Mouse (Mus musculus) inflammation-experienced regulatory T-cells, adult 6 months (primary cell): ENCODE data around the gene Xylt2. TPM values are rescaled to one million over a fixed set of nuclear protein-coding genes. Genes with fewer than 3 reads are reported as not detected.
A peak's percentile ranks its signal among the peaks of the same experiment; 100 is the strongest.
"Not testable (repeated sequence)": the region's sequence is repeated elsewhere in the genome, so short reads cannot be mapped to it uniquely, and the experiment has no call there.

Experiments used
- ATAC-seq: one replicate; pipeline ENCODE4 v1.8.0; 2017
- polyA plus RNA-seq, 3 experiments: library from polyadenylated mRNA; unstranded; fragments of 100-300 nt; shearing (Covaris generic); gene quantifications; one replicate each; pipeline ENCODE4 v1.2.1; 2017

The Xylt2 gene
- polyA plus RNA-seq: 1 to 10 TPM; 3.2 to 7.4 (median 7.0) TPM

DNA sequence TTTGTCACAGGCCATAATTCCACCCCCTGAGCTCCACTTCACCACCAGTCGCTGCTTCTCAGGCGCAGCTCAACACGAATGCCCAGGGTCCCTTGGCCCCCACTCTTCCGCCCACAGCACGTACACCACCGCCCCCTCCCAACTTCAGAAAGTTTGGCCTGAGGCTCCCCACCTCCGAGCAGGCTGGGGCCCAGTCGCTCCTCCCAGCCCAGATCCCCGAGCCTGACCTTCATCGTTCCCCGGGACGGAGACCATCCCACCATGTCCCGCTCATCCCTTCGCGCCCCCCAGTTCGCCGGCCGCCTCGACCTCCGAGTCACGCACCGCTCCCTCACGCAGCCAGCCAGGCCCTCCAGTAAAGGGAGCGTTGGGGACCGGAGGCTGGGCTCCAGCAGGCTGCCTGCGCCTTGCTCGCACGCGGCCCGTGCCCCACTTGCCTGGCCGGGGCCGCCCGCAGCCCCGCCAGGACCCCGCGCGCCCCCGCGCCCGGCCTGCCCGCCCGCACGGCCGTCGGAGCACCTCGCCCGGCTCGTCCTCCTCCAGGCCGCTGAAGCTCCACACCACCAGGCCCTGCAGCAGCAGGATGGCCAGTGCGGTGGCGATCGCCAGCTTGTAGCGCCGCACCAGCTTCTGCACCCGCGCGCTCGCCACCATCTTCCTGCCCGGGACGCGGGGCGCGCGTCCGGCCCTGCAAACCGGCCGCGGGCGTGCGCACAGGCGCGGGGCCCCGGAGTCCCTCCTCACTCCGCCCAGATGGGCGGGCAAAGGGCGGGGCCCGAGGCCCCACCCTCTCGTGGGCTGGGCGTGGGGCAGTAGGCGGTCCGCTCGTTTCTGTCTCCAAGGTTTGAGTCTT, at the start of gene Xylt2:
TSS of gene Xylt2 (minus strand) at position 762 of the 853 bp plus-strand sequence.
- ATAC-seq: peak; percentile 90

DNA sequence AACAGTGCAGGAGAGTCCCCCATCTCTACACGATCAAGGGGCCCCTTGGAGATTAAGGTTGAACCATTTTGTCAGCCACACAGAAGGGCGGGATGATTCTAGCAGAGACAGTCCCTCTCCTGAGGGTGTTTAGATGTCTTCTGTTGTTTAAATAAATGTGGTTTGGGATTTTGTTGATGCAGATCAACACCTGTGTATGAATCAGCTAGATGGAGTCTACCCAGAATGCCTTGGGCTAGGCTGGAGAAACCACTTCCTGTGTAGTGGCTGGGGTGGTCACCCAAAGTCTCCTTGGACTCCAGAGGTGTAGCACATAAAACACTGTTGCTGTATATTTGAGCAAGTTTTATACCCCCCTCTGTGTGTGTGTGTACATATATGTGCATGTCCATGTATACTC, 41.9 kb upstream of the Xylt2 start:
- no peak for ATAC-seq

DNA sequence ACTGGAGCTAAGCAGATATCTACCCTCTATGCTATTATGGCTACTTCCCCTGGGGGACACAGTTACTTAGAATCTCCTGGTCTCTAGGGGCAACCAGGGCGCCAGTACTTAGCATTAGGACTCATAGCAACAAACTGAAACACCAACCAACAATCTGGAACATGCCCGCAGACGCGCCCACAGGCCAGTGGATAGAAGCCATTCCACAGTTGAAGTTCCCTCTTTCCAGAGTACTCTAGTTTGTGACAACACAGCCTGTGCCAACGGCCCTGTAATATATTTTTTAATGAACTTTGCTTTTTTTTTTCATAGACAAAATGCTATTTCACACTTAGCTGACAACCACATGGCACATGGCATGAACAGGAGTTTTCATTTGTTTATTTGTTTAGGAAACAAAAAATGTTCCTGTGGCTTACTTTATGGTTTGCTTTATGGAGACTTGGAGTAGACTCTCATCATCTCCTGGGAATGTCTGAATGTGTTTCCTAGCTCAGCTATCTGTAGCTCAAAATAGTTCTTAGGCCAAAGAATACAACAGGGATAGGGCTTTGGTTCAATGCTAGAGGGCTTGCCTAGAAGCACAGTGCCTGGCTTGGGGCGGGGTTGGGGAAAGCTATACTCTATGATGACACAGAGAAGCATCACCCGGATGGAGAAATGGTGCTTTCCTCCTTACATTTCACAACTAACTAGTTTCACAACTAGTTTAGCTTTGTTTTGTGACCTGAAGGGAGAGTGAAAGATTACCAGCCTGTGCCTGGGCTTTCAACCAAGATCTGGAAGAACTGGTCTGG, 41.0 kb upstream of the Xylt2 start:
- no peak for ATAC-seq

DNA sequence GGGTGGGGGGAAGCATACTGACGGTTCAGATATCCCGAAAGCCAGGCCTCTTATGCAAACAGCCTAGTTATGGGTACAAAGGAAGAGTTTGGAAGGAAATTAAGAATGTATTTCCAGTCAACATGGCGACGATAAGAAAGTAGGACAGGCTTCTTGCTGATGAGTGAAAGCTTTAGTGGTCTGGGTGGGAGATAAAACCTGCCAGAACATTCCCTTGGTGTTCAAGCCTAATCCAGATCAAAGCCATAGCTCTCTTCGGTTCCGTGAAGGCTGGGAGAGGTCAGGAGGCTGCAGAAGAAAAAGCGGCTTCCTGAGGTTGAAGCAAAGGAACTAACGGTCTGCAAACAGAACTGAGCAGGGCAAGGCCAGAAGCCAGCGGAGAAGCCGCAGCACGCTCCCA, 39.9 kb upstream of the Xylt2 start:
- no peak for ATAC-seq

DNA sequence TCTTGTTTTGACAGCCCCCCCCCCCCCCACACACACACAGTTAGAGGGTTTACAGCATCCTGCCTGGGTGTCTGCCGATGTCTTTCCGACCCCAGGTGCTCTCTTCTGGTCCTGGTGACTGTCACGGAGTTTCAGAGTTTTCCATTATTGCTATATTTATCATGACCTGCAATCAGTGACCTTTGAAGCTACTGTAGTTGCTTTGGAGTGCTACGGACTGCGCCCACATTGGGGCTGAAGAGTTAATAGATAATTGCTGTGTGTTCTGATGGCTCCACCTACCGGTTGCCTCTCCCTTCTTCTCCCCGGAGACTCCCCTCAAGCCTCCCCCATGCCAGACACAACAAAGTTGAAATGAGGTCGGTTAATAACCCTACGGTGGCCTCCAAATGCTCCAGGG, 39.4 kb upstream of the Xylt2 start:
- peak; percentile 67 for ATAC-seq

DNA sequence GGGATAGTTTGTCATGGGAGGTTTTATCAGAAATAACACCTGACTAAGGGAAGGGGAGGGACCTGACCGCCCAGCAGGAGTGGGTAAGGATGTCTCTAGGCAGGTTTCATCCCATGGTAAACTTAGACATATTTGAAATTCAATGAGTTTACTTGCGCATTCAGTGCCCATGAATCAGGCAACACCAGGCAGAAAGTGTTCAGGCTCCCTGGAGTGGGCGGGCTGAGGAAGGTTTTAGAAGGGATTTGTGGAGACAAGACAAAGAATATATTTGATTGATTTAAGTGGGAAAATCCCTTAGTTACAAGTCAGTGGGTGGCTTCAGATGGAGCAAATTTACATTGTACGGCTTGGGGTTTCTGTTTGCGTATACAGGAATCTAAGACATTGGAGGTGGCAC, 38.3 kb upstream of the Xylt2 start:
- no peak for ATAC-seq

DNA sequence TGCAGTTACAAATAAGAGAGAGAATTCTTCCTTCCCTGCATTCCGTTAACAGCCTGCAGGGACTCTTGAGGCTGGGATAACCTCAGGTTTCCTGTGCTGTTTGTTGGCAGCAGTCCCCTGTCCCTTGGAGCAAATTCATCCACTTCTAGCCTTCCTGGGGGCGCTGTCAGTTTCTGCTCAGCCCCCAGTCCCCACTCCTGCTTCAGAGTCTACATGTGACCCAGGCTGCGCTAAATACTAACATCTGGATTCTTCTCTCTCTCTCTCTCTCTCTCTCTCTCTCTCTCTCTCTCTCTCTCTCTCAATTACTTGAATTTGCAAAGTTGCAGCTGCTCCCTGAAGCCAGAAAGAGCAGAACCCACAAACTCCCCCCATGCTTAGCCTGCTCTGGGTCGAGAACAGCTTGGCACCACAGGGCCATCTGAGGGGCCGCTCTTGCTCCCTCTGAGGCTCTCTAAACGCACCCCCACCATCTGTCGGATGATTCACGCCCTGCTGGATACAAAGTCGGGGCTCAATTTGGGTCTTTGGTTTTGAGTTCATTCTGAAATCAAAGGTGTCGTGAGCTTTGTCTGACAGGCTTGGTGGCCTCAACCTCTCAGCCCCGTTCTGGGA, 36.0 kb upstream of the Xylt2 start:
- no peak for ATAC-seq

DNA sequence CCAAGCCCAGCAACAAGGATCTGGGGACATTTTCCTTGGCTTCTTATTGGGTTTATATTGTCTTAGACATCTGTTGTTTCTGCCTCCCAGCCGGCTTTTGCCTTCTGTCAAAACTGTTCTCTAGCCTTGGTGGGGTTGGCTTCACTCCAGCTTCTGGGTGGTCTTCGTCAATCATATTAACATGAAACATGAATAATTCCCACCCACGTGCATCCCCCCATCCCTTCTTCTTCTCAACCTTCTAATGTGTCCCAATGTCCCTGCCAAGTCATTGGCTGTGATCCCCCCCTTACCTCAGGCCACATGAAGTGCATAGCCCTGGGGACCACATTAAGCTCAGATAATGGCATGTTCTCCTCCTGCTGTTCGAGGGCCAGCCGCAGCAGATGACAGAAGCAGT, 27.2 kb upstream of the Xylt2 start, which contains the start of gene Gm11541:
TSS of gene Gm11541 (minus strand) at position 28 of the 400 bp plus-strand sequence.
- ATAC-seq: no peak

DNA sequence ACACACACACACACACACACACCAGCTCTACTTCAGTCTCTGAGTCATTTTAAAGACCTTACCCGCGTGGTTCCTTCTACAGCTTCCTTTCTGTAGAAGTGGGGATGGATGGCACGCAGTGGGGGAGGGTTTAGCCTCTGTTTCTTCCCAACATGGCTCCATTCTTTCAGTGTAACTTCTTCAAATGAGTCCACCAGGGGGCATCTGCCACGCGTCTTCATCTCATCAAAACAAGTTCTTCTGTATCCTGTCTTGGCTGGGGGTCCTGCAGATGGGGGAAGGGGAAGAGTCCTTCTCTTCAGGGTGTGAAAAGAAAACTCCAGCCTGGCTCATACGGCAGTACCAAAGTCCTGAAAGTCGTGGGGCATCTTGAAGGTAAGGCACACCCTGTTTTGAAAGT, 26.7 kb upstream of the Xylt2 start:
- ATAC-seq: no peak

DNA sequence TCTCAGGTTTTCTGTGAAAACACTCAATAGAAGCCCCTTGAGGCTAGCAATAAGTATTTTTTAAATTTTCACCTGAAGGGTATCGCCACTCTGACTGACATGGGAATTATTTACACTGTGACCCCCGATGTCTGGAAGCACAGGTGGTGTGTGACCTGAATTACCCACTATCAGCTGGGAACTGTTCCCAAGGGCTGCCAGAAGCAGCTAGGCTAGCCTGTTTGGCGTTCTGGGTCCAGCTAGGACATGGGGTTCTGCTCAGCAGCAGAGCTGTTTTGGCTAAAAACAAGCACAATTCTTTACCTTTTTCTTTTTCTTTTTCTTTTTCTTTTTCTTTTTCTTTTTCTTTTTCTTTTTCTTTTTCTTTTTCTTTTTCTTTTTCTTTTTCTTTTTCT, 24.9 kb upstream of the Xylt2 start:
- ATAC-seq: no peak

DNA sequence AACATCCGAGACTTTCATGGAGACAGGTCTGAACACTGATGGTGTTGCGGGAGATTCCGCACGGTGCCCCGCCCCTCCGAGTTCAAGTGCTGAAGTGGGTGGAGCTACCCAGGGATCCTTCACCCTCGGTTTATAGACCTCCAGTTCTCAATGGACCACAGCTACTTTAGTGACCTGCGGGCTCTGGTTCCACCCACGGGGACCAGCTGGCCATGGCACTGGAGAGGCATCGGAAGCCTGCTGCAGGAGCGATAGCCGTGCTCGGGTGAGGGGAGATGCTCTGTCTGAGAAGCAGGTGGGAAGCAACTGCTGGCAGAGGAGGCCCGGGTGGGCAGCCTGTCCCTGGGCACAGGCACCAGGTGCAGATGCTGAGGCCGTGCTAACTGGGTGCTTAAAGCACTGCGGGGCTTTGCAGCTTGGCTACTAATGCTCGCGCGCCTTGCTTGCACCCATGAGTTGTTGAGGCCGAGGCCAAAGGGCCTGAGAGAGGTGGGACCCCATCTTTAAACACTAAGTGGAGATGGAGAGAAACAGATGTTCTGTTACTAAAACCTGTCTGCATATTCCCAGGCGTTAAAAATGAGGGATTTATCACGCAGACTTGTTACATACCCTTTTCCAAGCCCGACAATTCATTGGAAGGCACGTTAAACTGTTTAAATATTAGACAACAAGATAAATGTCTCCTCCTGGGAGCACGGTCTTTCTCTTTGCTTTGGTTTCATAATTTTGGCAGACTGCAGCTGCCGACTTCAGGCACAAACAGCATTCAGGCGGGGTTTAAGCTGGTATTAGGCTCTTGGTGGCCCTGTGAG, 24.3 kb upstream of the Xylt2 start:
- ATAC-seq: no peak

DNA sequence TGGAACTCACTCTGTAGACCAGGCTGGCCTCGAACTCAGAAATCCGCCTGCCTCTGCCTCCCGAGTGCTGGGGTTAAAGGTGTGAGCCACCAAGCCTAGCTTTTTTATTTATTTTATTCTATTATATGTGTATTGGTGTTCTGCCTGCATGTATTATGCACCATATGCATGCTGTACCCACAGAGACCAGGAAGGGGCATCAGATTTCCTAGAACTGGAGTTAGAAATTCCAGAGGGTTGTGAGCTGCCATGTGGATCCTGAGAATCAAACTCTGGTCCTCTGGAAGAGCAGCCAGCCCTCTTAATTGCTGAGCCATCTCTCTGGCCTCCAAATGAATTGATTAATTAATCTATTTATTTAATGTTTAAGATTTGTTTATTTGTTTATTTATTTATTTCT, 22.1 kb upstream of the Xylt2 start:
- no peak for ATAC-seq

DNA sequence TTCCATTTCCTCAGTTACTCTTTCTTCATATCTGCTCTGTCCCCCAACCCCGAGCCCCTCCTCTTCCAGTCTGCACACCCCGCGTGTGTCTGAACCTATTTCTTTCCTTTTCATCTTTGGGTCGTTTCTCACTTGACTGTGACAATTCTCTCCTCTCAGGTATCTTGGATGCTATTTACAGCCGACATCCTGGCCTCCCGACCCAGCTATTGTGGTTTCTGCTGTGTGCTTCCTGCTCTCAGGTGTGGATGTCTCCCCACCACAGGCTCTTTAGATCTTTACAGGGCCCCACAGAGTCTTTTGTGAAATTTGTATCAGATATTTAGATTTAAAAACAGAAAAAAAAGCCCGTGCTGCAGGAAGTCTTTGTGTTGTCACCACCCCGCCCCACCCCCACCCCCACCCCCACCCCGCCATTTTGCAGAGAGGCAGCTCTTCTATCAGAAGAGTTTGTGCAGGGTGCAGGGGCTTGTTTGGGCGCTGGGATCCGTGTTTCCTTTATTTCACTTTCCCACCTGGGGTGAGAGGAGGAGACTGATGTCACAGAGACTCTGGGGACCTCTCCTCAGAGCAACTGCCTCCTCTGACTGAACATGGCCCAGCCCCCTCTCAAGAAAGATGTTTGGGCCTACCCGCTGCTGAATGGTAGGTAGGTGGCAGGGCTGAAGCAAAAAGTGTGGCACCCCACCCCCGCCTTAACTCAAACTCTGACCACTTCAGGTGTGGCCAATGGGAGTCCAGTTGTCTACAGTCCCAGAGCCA, 20.6 kb upstream of the Xylt2 start:
- ATAC-seq: peak; percentile 96

DNA sequence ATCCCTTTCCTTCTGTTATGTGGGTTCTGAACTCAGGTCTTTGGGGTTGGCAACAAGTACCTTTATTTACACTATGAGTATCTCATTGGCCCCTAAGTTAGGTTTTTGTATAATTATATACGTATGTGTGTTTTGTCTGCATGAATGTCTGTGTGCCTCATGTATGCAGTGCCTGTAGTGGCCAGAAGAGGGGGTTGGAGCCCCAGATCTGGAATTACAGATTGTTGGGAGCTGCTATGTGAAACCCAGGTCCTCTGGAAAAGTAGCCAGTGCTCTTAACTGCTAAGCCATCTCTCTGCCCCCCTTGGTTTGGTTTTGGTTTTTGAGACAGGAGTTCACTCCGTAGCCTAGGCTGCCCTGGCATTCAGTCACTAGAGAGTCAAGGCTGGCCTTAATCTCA, 19.8 kb upstream of the Xylt2 start:
- no peak for ATAC-seq

DNA sequence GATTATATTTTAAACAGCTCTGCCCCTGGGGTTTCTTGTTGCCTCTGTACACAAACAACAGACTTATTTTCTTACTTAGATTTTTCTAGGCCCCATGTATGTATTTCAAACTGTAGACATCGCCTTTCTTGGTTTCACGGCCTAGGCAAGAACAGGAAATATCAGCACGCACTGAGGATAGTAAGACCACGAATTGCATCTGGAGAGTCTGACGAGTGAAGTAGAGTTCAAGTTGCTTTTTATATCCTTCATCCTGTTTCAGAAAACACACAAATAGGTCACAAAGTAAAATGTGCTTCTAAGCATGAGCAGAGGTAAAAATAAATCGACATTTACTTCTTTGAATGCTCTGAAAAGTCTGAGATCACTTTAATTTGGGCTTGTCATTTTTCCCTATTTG, 18.2 kb upstream of the Xylt2 start:
- ATAC-seq: no peak

DNA sequence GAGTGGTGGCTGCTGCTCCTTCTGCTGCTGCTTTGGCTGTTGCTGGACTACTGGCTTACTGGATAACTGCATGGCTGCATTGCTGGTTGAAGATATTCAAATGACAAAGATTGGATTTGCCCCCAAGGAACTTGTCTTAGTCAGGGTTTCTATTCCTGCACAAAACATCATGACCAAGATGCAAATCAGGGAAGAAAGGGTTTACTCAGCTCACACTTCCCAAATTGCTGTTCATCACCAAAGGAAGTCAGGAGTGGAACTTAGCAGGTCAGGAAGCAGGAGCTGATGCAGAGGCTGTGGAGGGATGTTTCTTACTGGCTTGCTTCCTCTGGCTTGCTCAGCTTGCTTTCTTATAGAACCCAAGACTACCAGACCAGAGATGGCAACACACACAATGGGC, 15.2 kb upstream of the Xylt2 start:
- not testable (repeated sequence) for ATAC-seq

DNA sequence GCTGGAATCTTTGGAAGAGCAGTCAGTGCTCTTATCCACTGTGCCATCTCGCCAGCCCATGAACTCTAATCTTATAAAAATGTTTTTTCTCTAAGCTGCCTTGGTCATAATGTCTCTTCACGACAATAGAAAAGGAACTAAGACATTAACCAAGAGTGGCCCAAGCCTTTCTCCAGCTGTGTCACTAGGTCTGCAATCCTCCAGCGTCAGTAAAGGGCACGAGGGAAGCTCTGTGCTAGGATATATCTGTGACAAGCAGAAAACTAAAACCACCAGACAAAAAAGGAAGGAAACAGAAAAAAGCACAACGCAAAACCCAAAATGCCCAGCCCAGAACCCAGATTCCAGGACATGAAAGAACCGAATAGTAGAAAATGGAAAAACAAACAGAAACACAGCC, 9.9 kb upstream of the Xylt2 start:
- no peak for ATAC-seq

DNA sequence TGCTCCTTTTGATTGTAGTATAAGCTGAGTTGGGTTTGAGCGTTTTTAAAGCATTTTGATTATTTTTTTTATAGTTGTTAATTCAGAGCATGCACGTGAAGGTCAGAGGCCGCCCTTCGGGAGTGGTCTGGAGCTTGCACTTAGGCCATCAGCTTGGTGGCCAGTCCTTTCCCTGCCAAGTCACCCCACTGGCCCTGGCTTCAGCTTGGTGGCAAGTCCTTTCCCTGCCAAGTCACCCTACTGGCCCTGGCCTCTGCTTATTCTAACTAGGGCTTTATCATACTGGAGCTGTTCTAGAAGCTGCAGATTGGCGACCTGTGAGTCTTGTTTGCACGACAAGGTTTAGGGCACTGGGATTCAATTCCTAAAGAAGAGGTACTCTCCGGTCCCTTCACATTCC, 5.1 kb upstream of the Xylt2 start:
- ATAC-seq: no peak

DNA sequence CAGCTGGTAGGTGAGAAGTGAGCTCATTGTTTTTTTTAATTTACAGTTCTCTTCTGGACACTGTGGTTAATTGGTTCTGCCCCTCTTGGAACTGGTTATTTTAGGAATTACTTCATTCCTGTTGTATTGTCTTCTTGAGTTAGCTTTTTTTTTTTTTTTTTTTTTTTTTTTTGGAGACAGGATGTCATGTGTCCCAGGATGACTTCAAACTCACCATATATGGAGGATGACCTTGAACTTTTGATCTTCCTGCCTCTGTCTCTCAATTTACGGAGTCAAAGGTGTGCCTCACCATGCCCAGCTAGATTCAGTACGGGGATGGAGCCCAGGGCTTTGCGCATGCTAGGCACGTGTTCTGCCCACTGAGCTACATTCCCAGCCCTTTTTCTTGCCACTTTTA, 4.3 kb upstream of the Xylt2 start:
- no peak for ATAC-seq

DNA sequence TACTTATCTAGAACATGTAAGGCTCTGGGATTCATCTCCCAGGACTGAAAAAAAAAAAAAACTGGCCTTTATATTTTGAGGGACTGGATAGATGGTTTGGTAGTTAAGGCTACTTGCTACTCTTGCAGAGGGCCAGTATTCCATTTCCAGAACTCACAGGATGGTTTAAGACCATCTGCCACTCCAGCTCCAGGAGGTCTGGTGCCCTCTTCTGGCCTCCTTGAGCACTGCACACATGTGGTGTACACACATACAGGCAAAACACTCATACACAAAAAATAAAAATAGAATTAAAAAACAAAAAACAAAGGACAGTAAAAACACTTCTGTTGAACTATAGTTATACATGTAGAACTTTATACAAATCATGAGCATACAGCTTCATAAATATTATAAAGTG, 3.3 kb upstream of the Xylt2 start:
- no peak for ATAC-seq

DNA sequence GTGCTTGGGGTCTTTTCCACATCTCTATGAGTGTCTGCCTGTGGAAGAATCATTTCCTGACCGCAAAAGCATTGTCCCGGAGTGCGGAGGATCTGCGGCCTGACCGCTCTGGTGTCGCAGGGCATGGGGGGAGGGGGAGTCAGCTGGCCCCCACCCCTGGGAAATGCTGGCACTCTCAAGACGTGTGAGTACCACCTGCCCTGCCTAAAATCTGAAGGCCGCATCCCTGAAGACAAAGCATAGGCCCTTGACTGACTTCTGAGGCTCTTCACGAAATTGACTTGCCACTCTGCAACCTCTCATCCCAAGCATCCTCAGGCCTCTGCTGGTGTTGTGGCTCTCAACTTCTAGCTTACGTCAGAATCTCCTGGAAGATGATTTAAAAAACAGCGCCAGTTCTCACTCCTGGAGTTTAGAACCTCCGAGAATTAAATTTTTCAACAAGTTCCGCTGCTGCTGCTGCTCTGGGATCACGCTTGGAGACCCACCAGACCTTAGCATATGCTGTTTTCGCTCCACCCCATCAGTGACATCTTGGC, 361 bp upstream of the Xylt2 start:
- ATAC-seq: peak; percentile 29

DNA sequence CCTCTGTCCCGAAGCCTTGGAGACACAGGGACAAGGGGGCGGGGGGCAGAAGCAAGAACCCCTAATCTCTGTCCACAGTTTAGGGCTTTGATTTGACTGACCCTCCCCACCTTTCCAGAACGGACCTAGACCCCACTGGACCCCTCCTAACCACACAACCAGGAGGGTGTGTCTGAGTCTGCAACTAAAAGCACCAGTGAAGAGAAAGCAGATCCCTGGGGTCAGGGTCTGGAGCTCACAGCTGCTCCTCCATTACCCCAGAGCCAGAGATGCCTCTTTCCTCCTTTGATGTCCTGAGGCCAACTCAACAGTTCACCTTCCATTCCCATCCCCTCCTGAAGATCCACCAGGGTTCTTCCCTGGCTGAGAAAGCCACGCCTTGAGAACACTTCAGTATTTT, 1.0 kb downstream of the Xylt2 start:
- no peak for ATAC-seq
